Mouse (Mus musculus) layer of hippocampus, postnatal 14 days (tissue): Measurements from ENCODE around the gene Schip1. TPM values are rescaled to one million over a fixed set of nuclear protein-coding genes. Genes with fewer than 3 reads are reported as not detected.

Experiments used
- DNase-seq, 2 experiments: peaks; one replicate each; pipeline ENCODE4 v3.0.0; 2021 to 2022; ENCODE audit warnings: low spot score in 2 of 2, mixed read lengths in 1 of 2
- total RNA-seq, 2 experiments: library from RNA; stranded (reverse); gene quantifications; 2 replicates each; pipeline ENCODE4 v1.2.3; 2021

Gene Schip1
- total RNA-seq, 2 experiments from 2014 or later, result 300 to 309 TPM

DNA sequence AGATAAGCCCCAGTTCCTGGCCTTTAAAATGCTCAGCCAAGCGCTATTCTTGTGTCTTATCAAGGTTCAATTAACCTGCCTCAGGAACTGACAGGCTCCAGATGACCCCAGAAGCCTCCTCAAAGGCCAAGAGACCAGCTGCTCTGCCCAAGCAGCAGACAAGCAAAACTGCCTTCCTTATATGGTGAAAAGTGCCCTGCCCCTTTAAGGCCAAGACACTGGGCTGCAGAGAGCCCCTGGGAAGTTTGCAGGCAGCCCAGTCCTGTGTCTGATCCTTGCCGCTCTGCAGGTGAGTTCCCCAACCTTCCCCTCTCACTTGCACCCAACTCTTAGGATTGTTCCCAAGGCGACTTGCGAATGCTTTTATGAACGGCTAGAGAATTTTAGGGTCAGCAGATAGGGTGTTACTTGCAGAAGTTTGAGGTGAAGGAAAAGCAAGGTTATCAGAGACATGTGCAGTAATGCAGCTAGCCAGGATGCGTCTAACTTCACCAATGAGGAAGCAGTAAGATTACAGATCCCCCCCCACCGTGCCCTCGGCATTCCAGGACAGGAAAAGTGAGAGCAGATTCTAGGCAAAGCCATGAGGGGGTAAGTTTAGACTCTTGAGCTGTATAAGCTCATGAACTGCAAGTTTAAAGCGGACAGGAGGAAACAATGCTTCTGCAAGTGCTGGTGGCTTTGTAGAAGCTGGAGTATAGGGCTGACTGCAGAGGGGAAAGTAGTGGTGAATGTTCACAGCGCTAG lies 403.5 kb downstream of the Schip1 start:
- no peak for DNase-seq

DNA sequence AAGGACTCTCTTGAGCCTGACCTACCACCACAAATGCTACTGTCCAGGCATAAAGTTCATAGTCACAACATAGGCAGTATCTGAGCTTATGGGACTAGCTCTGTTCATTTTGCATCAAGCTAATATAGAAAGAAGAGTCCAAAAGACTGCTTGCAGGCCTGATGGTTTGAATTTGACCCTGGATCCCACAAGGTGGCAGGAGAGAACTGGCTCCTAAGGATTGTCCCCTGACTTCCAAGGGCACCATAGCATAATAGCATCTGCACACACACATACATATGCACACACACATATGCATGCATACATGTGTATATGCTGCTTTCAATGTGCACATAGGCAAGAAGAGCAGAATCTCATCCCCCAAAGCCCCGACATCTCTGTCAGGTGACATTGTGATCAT lies 405.0 kb downstream of the Schip1 start:
- no peak for DNase-seq

DNA sequence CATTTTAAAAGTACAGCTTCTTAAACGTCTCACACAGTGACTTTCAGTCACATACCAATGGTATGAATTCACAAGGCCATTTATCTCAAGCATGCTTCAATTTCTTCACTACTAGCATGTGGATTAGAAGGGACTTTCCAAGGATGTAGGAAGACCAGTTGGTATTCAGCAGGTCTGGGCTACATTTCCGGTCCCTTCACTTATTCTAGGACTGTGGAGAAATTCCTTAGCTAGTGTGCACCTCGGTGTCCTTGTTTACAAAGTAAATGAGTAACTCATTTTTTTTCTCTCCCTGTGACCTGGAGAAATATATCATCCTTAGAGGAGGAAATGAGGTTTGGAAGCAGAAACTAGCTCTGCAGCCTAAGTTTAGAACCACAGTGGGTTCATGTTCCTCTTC lies 405.5 kb downstream of the Schip1 start:
- no peak for DNase-seq

DNA sequence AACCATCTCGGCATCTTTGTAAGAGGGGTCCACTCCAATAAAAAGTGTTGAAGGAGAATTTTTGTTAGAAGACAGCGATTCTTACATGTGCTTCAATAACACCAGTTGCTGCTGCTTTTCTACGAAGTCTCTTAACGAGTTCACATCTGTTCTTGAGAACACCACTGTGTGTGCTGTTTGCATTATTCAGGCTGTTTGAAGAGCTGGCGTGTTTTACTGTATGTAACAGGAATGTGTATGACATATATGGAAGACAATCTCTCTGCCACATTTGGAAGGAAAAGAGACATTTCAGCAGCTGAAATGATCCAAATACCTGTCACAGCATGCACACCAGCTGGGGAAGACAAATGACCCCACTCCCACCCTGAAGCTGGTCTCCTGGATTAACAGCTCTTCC lies 406.0 kb downstream of the Schip1 start:
- no peak for DNase-seq

DNA sequence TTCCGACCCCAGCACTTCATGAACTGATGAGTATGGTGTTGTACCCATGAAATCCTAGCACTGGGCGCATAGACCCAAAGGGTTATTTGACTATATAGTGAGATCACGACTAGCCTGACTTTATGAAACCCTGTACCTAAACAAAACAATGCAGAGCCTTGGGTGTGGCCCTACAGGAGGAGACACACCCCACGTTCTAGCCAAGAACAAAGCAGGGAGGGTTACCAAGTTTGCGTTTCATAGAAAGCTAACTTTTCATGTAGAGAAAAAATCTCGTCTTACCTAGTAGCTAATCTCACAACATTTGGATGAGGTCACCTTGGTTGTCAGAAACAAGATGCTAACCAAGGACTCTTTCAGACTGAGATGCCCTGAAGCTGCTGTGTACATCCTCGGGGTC lies 411.7 kb downstream of the Schip1 start:
- no peak for DNase-seq

DNA sequence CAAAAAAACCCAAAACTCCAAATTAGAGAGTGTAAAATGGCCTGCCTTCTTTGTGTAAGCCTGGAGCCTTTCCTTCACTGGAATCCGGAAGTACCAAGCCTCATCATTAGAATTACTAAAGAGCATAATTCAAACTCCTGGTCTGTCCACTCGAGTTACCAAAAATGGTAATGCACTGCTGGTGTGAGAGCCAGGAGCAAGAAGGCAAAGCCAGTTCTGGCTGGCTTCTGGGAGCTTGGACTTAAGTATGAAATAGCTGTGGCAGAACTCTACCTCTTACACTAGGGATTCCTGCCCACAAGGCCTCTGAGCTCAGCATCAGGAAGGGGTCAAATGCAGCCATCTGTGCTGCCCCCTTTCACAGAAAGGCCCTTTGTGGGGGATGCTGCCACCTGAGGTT lies 412.9 kb downstream of the Schip1 start:
- no peak for DNase-seq

DNA sequence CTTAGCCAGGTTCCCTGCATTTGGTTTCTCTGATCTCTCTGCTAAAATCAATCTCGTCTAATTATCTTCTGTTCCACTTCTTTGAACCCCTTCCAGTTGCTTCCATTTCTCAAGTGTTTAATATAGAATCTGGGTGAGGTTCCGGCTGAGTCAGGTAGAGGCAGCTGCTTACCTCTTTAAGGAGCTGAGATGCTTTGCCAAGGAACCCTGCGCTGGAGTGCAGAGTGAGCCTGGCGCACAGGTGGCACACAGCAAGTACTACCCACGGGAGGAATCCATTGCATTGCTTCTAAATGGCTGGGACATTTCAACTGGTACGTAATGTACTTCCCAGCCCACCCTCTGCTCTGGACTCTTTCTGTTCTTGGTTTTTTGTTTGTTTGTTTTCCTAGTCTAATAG lies 414.7 kb downstream of the Schip1 start:
- DNase-seq, result no peak

DNA sequence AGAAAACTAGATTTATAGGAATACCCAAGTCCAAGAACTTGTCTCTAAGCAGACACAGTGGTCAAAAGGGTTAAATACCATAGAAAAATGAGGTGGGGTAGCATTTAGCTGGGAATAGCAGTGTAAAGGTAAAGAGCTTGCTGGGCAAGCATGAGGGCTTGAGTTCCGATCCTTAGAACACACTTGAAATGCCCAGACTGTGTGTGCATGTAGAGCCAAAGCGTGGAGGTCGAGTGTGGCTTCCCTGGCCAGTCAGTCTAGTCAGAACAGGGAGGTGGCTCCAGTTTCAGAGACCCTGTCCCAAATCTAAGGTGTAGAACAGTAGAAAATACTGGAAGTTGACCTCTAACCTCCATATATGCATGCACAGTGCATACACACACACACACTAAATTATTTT lies 418.9 kb downstream of the Schip1 start:
- DNase-seq, result no peak

DNA sequence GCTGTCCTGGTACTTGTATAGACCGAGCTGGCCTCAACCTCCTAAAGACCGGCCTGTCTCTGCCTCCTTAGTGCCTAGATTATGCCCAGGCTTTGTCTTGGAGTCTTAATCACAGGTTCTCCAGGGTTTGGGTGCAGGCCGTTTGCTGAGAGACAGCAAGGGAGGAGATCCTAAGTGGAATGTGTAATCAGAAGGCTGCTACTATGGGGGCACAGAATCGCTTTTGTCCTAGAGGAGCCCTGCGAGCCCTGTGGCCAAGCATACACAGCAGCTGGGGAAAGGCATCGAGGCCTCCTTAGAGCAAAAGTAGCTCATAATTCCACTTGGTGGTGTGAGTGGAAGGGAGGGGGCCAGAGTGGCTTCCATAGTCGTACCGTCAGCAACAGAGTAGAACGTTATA lies 419.4 kb downstream of the Schip1 start:
- DNase-seq, result no peak

DNA sequence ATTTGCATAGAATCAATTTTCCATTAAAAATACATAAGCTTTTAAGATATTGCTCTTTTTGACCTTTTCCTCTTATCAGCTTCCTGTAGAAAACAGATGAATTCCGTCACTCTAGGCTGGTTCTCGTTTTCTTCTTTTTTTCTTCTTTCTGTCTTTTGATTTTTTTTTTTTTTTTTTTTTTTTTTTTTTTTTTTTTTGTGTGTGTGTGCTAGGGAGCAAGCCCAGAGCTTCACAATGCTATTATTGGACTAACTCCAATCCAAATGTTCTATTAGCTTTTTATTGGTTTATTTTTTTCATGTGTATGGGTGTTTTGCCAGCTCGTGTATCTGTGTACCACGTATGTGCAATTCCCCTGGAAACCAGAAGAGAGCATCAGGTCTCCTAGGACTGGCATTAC lies 420.0 kb downstream of the Schip1 start:
- DNase-seq, result no peak

DNA sequence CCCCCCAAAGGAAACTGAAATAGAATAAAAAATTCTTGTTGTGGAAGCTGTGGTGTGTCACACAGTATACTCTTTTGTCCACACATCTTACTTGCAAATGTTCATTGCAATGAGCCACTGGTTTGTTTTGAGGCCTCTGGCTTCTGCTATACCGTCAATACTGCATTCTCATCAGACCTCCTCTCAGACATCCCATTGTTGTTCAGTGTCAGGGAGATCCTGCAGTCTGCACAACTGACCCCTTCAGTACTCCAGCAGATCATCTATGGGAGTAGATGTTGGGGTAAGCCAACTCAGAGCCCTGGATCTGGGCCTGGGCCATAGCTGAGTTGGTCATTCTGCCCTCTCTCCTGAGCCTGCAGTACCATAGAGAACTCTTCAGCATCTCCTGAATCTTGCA lies 423.0 kb downstream of the Schip1 start:
- no peak for DNase-seq

DNA sequence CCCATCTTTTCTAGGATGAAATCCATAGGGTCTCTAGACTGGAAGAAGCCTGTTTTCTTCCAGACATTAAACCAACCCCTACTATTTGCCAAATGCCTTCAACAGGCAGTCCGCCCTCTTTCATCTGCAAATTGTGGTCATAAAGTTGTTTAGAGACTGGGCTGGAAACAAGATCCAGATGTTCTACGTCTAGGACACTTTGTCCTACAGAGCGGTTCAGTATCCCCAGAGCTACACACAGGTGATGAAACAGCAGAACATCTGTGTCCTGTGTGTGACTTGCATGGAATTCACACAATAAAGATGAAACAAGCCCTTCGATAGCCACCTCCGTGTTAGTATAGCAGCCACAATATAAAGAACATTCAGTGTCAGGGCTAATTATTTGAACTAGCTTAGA lies 423.7 kb downstream of the Schip1 start:
- DNase-seq, result no peak

DNA sequence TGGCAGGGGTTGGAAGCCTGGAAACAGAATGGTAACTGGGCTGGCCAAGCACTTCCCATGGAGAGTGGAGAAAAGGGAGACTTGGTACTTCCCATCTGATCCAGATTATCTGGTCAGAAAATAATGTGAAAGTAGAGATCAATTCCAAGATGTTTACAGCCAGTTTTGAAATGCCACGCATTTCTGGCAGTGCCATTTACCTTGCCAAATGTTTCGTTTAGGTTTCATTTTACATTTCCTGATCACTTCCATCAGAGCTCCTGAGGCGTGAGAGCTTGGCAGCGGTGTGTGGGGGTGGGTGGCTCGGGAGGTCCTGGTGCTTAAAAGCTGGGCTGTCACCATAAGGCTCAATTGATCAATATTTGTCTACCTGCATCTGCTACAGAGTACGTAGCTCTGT lies 426.9 kb downstream of the Schip1 start:
- no peak for DNase-seq

DNA sequence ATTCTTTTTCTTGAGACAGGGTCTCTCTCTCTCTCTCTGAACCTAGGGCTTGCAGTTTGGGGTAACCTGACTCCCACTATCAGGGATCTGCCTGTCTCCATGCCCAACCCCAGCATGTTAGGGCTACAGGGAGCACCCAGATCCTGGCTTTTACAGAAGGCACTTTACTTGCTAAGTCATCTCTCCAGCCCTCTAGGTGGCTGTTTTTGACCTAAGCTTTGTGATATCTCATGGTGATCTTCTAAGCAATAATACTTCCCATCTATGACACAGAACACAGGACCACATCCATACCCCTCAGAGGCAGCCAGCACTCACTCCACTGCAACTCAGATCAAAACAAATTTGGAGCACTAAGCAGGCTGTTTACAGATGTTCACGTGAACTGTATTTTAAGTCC lies 427.5 kb downstream of the Schip1 start:
- no peak for DNase-seq

DNA sequence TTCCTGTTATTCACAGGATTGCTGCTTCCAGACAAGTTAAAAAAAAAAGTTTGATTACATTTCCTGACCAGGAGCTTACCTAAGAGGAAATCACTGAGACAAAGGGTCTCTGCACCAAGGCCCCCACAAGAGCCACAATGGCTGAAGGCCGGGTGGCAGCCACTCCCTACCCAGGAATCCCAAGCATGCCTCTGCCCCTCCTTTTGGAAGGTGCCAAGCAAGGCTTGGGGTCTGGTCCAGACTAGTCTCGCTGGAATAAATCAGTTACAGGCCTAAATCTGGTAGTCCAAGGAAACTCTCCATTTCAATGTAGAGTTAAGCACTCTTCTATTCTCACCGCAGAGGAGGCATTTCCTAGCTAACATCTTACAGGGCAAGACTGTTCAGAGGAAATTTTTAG lies 427.9 kb downstream of the Schip1 start:
- DNase-seq, result no peak

DNA sequence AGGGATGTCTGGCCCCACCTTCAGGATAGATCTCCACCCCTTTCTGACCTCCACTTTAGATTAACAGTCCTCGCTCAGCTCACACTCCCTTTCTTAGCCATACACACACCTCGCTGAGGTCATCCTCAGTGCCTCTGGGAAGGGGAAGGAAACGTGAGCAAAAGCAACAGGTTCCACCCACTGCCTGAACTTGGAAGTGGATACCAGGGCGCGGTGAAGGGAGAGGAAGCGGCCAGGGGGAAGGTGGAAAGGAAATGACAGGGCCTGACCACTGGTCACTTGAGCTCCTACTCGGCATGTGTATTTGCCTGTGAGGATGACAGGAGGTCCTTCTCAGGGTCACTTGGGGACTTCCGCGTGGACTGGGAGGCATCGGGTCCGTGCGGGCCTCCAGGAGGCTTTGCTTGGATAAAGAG lies 428.6 kb downstream of the Schip1 start:
- no peak for DNase-seq

DNA sequence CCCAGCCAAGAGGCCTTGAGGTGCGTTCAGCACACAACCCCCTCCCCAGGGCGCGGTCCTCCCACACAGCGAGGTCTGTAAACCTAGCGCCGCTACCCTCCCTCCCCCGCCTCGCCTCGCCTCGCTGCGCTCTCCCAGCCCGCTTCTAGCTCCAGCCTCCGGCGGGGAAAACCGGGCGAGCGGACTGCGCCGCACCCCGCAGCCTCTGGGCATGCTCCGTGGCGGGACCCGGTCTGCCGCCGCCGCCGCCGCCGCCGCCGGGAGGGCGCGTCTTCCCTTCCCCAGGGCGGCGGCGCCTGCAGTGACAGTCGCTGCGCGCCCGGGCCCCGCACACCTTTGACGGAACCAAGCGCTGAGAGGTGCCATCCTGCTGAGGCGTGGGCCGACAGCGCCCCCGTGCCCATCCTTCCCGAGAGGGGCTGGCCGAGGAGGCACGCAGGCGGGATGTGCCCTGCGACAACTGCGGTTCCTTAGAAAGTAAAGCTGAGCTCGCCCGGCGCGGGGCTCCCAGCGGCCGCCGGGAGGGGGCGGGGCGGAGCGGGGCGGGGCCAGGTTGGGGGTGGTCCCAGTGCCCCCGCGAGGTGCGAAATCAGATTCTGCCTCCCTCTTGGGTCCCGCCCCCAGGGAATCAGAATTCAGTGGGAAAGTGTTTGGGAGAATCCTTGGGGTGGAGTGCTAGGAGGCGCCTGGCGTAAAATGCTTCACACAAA lies 429.1 kb downstream of the Schip1 start:
- peak; percentile 66 to 73 for DNase-seq

DNA sequence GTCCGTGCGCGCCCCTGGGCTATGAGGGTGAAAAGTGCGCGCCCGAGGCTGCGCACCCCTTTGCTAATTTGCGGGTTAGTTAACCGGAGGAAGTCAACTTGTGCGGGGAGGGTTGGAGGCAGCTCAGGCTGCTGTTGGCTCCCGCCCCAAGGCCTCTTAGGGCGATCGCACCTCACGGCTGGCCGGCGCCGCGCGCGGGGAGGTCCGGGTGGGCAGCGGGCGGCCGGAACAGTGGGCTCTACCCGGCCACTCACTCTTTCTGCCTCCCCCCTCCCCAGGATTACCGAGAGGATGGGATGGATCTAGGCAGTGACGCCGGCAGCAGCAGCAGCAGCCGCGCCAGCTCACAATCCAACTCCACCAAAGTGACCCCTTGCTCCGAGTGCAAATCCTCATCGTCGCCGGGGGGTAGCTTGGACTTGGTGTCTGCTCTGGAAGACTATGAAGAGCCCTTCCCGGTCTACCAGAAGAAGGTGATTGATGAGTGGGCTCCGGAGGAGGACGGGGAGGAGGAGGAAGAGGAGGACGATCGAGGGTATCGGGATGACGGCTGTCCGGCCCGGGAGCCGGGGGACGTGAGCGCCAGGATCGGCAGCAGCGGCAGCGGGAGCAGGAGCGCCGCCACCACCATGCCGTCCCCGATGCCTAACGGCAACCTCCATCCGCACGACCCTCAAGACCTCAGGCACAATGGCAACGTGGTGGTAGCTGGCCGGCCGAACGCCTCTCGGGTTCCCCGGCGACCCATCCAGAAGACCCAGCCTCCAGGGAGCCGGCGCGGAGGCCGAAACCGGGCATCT lies 429.9 kb downstream of the Schip1 start:
- peak; percentile 26 to 42 for DNase-seq

DNA sequence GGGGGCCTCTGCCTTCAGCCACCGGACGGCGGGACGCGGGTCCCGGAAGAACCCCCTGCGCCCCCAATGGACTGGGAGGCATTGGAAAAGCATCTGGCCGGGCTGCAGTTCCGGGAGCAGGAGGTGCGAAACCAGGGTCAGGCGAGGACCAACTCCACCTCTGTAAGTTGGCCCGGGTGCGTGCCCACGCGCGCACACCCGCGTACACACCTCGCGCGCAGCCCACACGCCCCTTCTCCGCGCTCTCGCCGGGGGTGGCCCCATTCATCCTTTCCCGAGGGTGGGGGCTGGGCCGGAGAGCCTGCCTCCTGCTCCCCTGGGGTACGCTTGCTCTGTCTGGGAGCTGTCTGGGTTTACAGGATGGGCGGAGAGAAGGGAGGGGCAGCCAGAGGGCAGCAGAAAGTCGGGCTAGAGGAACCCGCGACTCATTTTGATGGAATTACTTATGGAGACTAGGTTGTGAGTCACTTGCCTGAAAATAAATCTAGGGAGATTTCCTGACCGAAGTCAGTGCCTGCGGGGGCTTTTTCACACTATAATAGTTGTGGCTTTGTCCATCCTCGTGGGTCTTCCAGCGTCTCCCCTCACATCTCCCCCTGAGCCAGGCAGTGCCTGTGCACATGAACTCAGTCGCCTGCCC lies 430.6 kb downstream of the Schip1 start:
- DNase-seq, result peak in 1 of 2 experiments; percentile 35

DNA sequence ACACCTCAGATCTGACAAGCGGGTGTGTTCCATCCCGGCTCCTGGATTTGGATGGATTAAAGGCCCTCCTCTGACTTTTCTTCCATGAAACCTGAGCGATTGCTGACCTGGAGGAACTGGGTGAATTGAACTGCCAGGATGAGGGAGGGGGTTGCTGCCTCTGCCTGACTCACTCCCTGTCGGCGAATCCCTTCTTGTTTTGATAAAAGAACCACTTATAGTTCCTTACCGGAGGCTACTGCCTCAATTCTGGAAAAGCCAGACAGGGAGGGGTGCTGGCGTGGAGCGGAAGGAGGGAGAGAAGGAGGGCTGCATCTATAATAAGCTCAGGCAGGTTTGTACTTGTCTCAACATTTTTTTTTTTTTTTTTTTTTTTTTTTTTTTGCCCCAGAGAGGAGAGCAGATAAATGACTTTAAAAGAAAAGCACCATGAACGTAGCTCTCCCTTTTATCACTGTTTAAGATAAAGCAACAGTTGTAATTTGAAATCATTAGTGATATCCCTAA lies 431.2 kb downstream of the Schip1 start:
- DNase-seq, result no peak

DNA sequence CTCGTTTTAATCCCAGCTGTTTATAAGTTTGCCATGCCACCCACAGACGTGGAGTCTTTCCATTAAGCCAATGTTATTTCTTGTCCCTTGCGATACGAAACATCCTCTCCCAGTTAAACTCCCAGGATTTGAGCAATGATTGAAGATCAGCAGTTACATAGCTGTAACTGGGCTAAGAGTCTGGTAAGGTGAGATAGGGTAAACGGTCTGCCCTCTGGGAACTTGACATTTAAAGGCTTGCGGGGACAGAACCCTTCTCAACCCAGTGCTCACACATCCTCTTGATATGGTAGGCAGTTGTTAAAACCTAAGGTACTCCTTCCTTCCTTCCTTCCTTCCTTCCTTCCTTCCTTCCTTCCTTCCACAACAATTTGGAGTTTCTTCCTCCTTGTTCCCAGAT lies 431.9 kb downstream of the Schip1 start:
- DNase-seq, result no peak
